ENCODE assay signal across 14 mouse cellular contexts in the genomic region with DNA sequence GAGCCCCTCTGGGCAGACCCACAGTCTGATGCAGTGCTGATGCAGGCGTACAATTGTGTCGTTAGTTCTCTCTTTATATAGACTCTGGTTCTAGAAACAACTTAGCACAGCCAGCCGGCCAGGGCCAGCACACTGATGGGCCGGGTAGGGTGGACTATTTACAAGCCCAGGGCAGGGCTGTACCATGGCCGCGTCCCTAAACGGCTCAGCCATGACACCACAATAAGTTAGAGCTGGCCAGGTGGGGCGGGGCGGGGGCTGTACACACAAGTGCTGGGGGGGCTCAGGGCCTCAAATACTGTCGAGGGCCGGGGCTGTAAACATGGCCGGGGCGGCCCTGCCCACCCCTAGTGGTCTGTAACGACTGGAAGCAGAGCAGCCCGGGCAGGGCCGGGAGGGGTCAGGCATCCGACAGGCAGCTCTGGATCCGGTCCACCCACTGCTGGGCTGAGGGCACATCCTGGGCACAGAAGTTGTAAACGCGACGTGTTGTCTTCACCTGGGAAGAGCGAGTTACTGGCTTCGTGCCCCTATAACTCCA. TPM values are rescaled to one million over a fixed set of nuclear protein-coding genes. Genes with fewer than 3 reads are reported as not detected.
DNase-seq lines count a peak whose midpoint lies in the region; ATAC-seq lines count a peak whose summit lies in the region.
"Had no signal": no experiment of that assay in that cellular context is flagged by ENCODE, and none has a peak within 500 bp of the region (broad histone marks: within the 10 kb centered on the region; RNA-seq: fewer than 3 reads in every experiment).

No protein-coding gene starts in this region.

- H3K4me1 ChIP-seq in heart, embryonic 13.5 days: peaks cover 10% of the 10 kb centered on the region; the same call in 1 of the 2 replicates
- H3K4me1 ChIP-seq in lung, embryonic 16.5 days (replicated peaks; ENCODE audit: control insufficient read depth, insufficient read depth, low read length): no peaks in the 10 kb centered on the region
- H3K4me1 ChIP-seq in hindbrain, embryonic 16.5 days (ENCODE audit: control insufficient read depth, insufficient read depth, low read depth, low read length): no peaks in the 10 kb centered on the region

- 85% methylated on average over 23 of the region's 23 CpGs for WGBS in heart, embryonic 13.5 days
- 80% methylated on average over 23 of the region's 23 CpGs for WGBS in lung, embryonic 16.5 days
- WGBS in hindbrain, embryonic 16.5 days: 94% methylated on average over 22 of the region's 23 CpGs

- peak; percentile 35 to 48 for DNase-seq in cerebellum, postnatal 10 days
- no peak for DNase-seq in cerebellum, adult 18-20 months
- no peak for DNase-seq in heart, adult 9 months (ENCODE audit: low spot score in 2 of 2)
- no peak for DNase-seq in lung, postnatal 14 days
- DNase-seq in urinary bladder, postnatal 36 days (ENCODE audit: low spot score in 2 of 2): no peak
- DNase-seq: heart, postnatal 10 days; lung, adult 2 months; thymus, postnatal 14 days had no signal

- H3K4me2 ChIP-seq in heart, embryonic 13.5 days: no peak overlapping the region
- no peak overlapping the region for H3K4me2 ChIP-seq in lung, embryonic 16.5 days (ENCODE audit: low read depth, low read length)
- H3K4me2 ChIP-seq in hindbrain, embryonic 16.5 days (ENCODE audit: low read length): no peak overlapping the region

- no peak overlapping the region for H3K4me3 ChIP-seq in heart, embryonic 13.5 days
- no peak overlapping the region for H3K4me3 ChIP-seq in lung, embryonic 16.5 days (ENCODE audit: low read length)
- H3K4me3 ChIP-seq in hindbrain, embryonic 16.5 days (ENCODE audit: low read length): no peak overlapping the region

- peaks cover 94% of the 10 kb centered on the region for H3K36me3 ChIP-seq in heart, embryonic 13.5 days
- H3K36me3 ChIP-seq in lung, embryonic 16.5 days (ENCODE audit: control insufficient read depth, insufficient read depth, low read length): peaks cover 52% of the 10 kb centered on the region
- peaks cover 50% of the 10 kb centered on the region for H3K36me3 ChIP-seq in hindbrain, embryonic 16.5 days (ENCODE audit: control insufficient read depth, insufficient read depth, low read length)

- no peaks in the 10 kb centered on the region for H3K9me3 ChIP-seq in heart, embryonic 13.5 days
- no peaks in the 10 kb centered on the region for H3K9me3 ChIP-seq in lung, embryonic 16.5 days (ENCODE audit: control insufficient read depth, low read length)
- no peaks in the 10 kb centered on the region for H3K9me3 ChIP-seq in hindbrain, embryonic 16.5 days (ENCODE audit: control insufficient read depth, low read length)

- 0 out of 2 replicates have a peak overlapping the region, but pooled peaks have one; percentile 8 for H3K27ac ChIP-seq in heart, embryonic 13.5 days (replicated peaks)
- H3K27ac ChIP-seq in lung, embryonic 16.5 days (ENCODE audit: low read length): no peak overlapping the region
- H3K27ac ChIP-seq in hindbrain, embryonic 16.5 days (ENCODE audit: low read depth, low read length): no peak overlapping the region

- no peak overlapping the region for H3K9ac ChIP-seq in heart, embryonic 13.5 days
- no peak overlapping the region for H3K9ac ChIP-seq in lung, embryonic 16.5 days (ENCODE audit: low read length)
- H3K9ac ChIP-seq in hindbrain, embryonic 16.5 days (ENCODE audit: low read depth, low read length): no peak overlapping the region

- H3K27me3 ChIP-seq in heart, embryonic 13.5 days (replicated peaks): no peaks in the 10 kb centered on the region
- no peaks in the 10 kb centered on the region for H3K27me3 ChIP-seq in lung, embryonic 16.5 days (ENCODE audit: control insufficient read depth, insufficient read depth, low read depth, low read length)
- H3K27me3 ChIP-seq in hindbrain, embryonic 16.5 days (replicated peaks; ENCODE audit: control insufficient read depth, insufficient read depth, low read length): no peaks in the 10 kb centered on the region

- ATAC-seq in heart, embryonic 13.5 days (ENCODE audit: extremely low read depth, insufficient number of reproducible peaks, low FRiP score, low TSS enrichment): no peak
- 0 out of 2 replicates have a peak, but pooled peaks have one; percentile 12 for ATAC-seq in lung, embryonic 16.5 days (ENCODE audit: low read depth)
- 0 out of 2 replicates have a peak, but pooled peaks have one; percentile 15 for ATAC-seq in hindbrain, embryonic 16.5 days
- ATAC-seq: inflammation-experienced regulatory T-cells, adult 6 months had no signal

RNA-seq across cellular contexts. Expression of a gene that starts 26.8 kb away (rescaled TPM):
- polyA plus RNA-seq in heart, embryonic 13.5 days (2015; fragmentation: Nextera tagmentation; extraction: Ambion mirVana): 34.3 and 38.3 TPM in 2 replicates
- 42.2 and 50.5 TPM in 2 replicates for polyA plus RNA-seq in lung, embryonic 16.5 days (2015; fragmentation: Nextera tagmentation; extraction: Ambion mirVana)
- polyA plus RNA-seq in hindbrain, embryonic 16.5 days (2015; fragmentation: Nextera tagmentation; extraction: Ambion mirVana): 93.2 and 102 TPM in 2 replicates

RNA-seq across cellular contexts. Expression of a gene that starts 34.2 kb away (rescaled TPM):
- 0.66 and 0.85 TPM in 2 replicates for polyA plus RNA-seq in heart, embryonic 13.5 days (2015; fragmentation: Nextera tagmentation; extraction: Ambion mirVana)
- polyA plus RNA-seq in lung, embryonic 16.5 days (2015; fragmentation: Nextera tagmentation; extraction: Ambion mirVana): 0.64 and 1.0 TPM in 2 replicates
- not detected in 2 replicates for polyA plus RNA-seq in hindbrain, embryonic 16.5 days (2015; fragmentation: Nextera tagmentation; extraction: Ambion mirVana)
- polyA plus RNA-seq: inflammation-experienced regulatory T-cells, adult 6 months; neural tube, embryonic 14.5 days had no signal

RNA-seq across cellular contexts. Expression of a gene that starts 45.9 kb away (rescaled TPM):
- polyA plus RNA-seq in heart, embryonic 13.5 days (2015; fragmentation: Nextera tagmentation; extraction: Ambion mirVana): 0.34 TPM in 1 of 2 replicates, not detected in the other
- polyA plus RNA-seq in lung, embryonic 16.5 days (2015; fragmentation: Nextera tagmentation; extraction: Ambion mirVana): not detected in 2 replicates
- not detected in 2 replicates for polyA plus RNA-seq in hindbrain, embryonic 16.5 days (2015; fragmentation: Nextera tagmentation; extraction: Ambion mirVana)
- polyA plus RNA-seq: inflammation-experienced regulatory T-cells, adult 6 months; limb, embryonic 14.5 days; neural tube, embryonic 14.5 days had no signal

Comparison
In these comparisons a context has a peak if more than half of its experiments do, and no peak if none do; other contexts are left out.
1. DNase-seq: peak in cerebellum, postnatal 10 days (2 of 2); none in cerebellum, adult 18-20 months (0 of 2), heart, adult 9 months (0 of 2), lung, postnatal 14 days (single experiment) and urinary bladder, postnatal 36 days (0 of 2).